Mouse (Mus musculus) forebrain, embryonic 14.5 days (tissue): ENCODE data around the gene Hes7. TPM values are rescaled to one million over a fixed set of nuclear protein-coding genes. Genes with fewer than 3 reads are reported as not detected.

ENCODE experiments used
- ATAC-seq: fragments of 200-750 bp; cut with Nextera tagmentation; 2 replicates; pipeline ENCODE4 v1.8.0; 2017; ENCODE audit warnings: mild to moderate bottlenecking, moderate library complexity
- DNase-seq: peaks from one replicate; pipeline ENCODE4 v3.0.0-alpha.2; 2015; ENCODE audit warnings: low spot score
- H3K27ac ChIP-seq: fragments of 300-500 bp; sonication (generic); 2 replicates; pipeline ENCODE4 v1.5.1; 2014; ENCODE audit warnings: low read depth, mild to moderate bottlenecking, control low read depth, low read length, moderate library complexity
- H3K27me3 ChIP-seq: fragments of 300-500 bp; sonication (generic); replicated peaks from 2 replicates; pipeline ENCODE4 v1.6.1; 2014; ENCODE audit warnings: low read length, control low read depth, mixed read lengths; ENCODE audit not compliant: control insufficient read depth, insufficient read depth
- H3K36me3 ChIP-seq: fragments of 300-500 bp; sonication (generic); 2 replicates; pipeline ENCODE4 v1.6.1; 2014; ENCODE audit warnings: low read length, control low read depth; ENCODE audit not compliant: control insufficient read depth, insufficient read depth
- H3K4me1 ChIP-seq: fragments of 300-500 bp; sonication (generic); 2 replicates; pipeline ENCODE4 v1.6.1; 2014; ENCODE audit warnings: antibody characterized with exemption, low read length, control low read depth; ENCODE audit not compliant: control insufficient read depth, insufficient read depth
- H3K4me2 ChIP-seq: fragments of 300-500 bp; sonication (generic); 2 replicates; pipeline ENCODE4 v1.6.1; 2014; ENCODE audit warnings: mild to moderate bottlenecking, control low read depth, low read length
- H3K4me3 ChIP-seq: fragments of 300-500 bp; sonication (generic); 2 replicates; pipeline ENCODE4 v1.5.1; 2014; ENCODE audit warnings: low read depth, low read length, control low read depth
- H3K9ac ChIP-seq: fragments of 300-500 bp; sonication (generic); 2 replicates; pipeline ENCODE4 v1.6.1; 2014; ENCODE audit warnings: mild to moderate bottlenecking, low read length, control low read depth, moderate library complexity
- H3K9me3 ChIP-seq: fragments of 300-500 bp; sonication (generic); replicated peaks from 2 replicates; pipeline ENCODE4 v1.6.1; 2016; ENCODE audit warnings: low read length, control low read depth, mixed read lengths; ENCODE audit not compliant: control insufficient read depth
- WGBS: fragments of 180-500 bp; shearing (Covaris S2); extraction: QIAGEN DNeasy Blood & Tissue Kit; methylation state at CpG from one replicate; pipeline ENCODE4 v1.1.7; 2014; 5-methylcytosine and 5-hydroxymethylcytosine counted together
- polyA plus RNA-seq: library from polyadenylated mRNA; unstranded; fragments of >200 nt; fragmentation: Nextera tagmentation; extraction: Ambion mirVana; gene quantifications from 2 replicates; pipeline ENCODE4 v1.2.1, GENCODE M21; 2014

The Hes7 gene
- polyA plus RNA-seq, 1 experiment from 2014 or later: 0.24 TPM

DNA sequence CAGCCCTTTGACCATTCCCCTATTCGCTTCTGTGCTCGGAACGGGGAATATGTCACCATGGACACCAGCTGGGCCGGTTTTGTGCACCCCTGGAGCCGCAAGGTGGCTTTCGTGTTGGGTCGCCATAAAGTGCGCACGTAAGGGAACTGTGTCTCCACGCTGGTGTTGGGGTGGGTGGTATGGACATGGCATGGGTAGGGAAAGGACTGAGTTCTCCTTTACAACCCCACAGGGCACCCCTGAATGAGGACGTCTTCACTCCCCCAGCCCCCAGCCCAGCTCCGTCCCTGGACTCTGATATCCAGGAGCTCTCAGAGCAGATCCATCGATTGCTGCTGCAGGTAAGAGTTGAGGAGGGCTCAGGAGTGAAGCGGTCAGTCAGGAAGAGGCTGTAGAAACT, 17.1 kb upstream of the Hes7 start:
- no peak for ATAC-seq
- H3K9me3 ChIP-seq: no peaks in the 10 kb centered on the region
- whole genome bisulfite sequencing: 91% methylated on average over 14 of the region's 14 CpGs
- H3K4me2 ChIP-seq: no peak overlapping the region
- no peak overlapping the region for H3K27ac ChIP-seq
- H3K9ac ChIP-seq: no peak overlapping the region
- peaks cover 13% of the 10 kb centered on the region for H3K4me1 ChIP-seq
- peaks cover 72% of the 10 kb centered on the region for H3K36me3 ChIP-seq
- no peak overlapping the region for H3K4me3 ChIP-seq
- H3K27me3 ChIP-seq: no peaks in the 10 kb centered on the region
- no peak for DNase-seq

DNA sequence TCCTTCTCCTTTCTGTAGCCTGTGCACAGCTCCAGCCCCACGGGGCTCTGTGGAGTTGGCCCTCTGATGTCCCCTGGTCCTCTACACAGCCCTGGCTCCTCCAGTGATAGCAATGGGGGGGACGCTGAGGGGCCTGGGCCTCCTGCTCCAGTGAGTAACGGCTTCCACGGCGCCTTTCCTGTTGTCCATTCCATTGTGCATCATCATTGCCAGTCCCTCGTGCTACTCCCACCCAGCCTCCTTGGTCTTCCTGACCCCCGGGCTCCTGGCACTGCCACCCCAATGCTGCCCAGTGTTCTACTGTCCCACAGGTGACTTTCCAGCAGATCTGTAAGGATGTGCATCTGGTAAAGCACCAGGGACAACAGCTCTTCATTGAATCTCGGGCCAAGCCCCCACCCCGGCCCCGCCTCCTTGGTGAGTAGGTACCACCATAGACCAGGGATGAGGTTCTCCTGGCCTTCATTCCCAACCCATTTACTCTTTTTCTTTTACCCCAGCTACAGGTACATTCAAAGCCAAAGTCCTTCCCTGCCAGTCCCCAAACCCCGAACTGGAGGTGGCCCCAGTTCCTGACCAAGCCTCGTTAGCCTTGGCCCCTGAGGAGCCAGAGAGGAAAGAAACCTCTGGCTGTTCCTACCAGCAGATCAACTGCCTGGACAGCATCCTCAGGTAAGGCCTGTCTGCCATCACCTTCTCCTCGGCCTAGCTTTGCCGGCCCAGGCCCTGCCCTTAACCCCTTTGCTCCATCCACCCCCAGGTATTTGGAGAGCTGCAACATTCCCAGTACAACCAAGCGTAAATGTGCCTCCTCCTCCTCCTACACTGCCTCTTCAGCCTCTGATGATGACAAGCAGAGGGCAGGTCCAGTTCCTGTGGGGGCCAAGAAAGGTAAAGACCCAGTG, 16.4 kb upstream of the Hes7 start:
- peaks cover 7% of the 10 kb centered on the region for H3K4me1 ChIP-seq
- no peak overlapping the region for H3K4me2 ChIP-seq
- 93% methylated on average over 15 of the region's 15 CpGs for WGBS
- no peak overlapping the region for H3K27ac ChIP-seq
- ATAC-seq (no peak), DNase-seq (no peak)
- no peaks in the 10 kb centered on the region for H3K27me3 ChIP-seq
- no peak overlapping the region for H3K4me3 ChIP-seq
- H3K9me3 ChIP-seq: no peaks in the 10 kb centered on the region
- no peak overlapping the region for H3K9ac ChIP-seq
- peaks cover 79% of the 10 kb centered on the region for H3K36me3 ChIP-seq

DNA sequence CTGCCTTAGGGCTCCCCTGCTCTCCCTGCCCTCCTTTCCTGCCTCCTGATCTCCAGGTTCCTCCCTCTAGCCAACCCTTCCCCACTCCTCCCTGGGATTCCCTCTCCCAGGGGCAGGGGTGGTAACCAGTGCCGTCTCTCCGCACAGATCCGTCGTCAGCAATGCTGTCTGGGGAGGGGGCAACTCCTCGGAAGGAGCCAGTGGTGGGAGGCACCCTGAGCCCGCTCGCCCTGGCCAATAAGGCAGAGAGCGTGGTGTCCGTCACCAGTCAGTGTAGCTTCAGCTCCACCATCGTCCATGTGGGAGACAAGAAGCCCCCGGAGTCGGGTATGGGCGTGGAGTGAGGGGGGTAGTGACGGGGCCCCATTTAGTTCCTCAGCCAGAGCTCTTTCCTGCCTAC, 15.7 kb upstream of the Hes7 start:
- 89% methylated on average over 14 of the region's 14 CpGs for WGBS
- no peak overlapping the region for H3K9ac ChIP-seq

DNA sequence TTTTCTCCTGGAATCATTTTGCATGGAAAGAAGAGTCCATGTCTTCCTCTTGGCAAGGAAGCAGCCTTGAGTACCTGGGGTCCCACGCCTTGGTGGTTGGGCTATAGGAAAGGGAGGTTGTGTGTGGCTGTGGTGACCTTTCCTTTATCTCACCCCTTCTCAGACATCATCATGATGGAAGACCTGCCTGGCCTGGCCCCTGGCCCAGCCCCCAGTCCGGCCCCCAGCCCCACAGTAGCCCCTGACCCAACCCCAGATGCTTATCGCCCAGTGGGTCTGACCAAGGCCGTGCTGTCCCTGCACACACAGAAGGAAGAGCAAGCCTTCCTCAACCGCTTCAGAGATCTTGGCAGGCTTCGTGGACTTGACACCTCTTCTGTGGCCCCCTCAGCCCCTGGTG, 15.0 kb upstream of the Hes7 start:
- DNase-seq (no peak), ATAC-seq (no peak)
- Histone ChIP-seq H3K27ac (no peak overlapping the region), H3K9ac (no peak overlapping the region), H3K27me3 (no peaks in the 10 kb centered on the region), H3K4me3 (no peak overlapping the region), H3K36me3 (peaks cover 88% of the 10 kb centered on the region), H3K9me3 (no peaks in the 10 kb centered on the region), H3K4me2 (no peak overlapping the region), H3K4me1 (no peaks in the 10 kb centered on the region)
- 92% methylated on average over 6 of the region's 6 CpGs for WGBS

More for the DNA sequence above, 15.7 kb upstream of the Hes7 start:
- no peak for DNase-seq
- Histone ChIP-seq H3K36me3 (peaks cover 86% of the 10 kb centered on the region), H3K27ac (no peak overlapping the region), H3K27me3 (no peaks in the 10 kb centered on the region), H3K4me1 (peaks cover 2% of the 10 kb centered on the region), H3K9me3 (no peaks in the 10 kb centered on the region), H3K4me2 (no peak overlapping the region), H3K4me3 (no peak overlapping the region)
- no peak for ATAC-seq

DNA sequence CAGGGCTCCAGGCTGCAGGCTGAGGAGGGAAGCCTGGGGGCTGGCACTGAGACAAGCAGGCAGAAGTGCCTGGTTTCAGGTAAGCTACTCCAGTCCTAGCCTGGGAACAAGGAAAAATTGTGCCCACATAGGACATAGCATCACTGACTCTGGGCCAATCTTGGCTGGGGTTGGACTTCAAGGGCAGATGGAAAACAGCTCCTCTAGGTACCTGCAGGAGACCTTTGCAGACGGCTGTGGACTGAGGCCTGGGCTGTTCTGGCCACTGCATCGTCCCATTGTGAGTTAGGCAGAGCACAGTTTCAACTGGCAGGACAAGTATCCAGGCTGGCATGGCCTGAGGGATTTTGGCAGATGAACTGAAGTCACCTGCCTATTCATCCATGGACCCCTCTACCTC, 14.4 kb upstream of the Hes7 start:
- no peak overlapping the region for H3K27ac ChIP-seq
- no peak overlapping the region for H3K9ac ChIP-seq
- 85% methylated on average over 2 of the region's 2 CpGs for WGBS
- no peaks in the 10 kb centered on the region for H3K4me1 ChIP-seq
- H3K4me3 ChIP-seq: no peak overlapping the region
- H3K27me3 ChIP-seq: no peaks in the 10 kb centered on the region
- DNase-seq (no peak), ATAC-seq (no peak)
- H3K9me3 ChIP-seq: no peaks in the 10 kb centered on the region
- peaks cover 87% of the 10 kb centered on the region for H3K36me3 ChIP-seq
- H3K4me2 ChIP-seq: no peak overlapping the region

DNA sequence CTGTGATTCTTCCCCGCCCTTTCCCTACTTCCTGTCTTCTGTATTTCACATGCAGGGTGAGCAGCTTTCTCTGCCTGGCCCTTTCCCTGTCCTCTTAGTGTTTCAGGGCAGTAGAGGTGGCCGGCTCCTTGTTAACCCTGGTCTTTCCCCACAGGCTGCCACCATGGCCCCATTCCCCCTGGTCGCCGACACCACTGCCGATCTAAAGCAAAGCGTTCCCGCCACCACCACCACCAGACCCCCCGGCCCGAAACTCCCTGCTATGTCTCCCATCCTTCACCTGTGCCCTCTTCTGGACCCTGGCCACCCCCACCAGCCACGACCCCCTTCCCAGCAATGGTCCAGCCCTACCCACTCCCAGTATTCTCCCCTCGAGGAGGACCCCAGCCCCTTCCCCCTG, 13.9 kb upstream of the Hes7 start:
- no peak overlapping the region for H3K9ac ChIP-seq
- WGBS: 91% methylated on average over 11 of the region's 11 CpGs

DNA sequence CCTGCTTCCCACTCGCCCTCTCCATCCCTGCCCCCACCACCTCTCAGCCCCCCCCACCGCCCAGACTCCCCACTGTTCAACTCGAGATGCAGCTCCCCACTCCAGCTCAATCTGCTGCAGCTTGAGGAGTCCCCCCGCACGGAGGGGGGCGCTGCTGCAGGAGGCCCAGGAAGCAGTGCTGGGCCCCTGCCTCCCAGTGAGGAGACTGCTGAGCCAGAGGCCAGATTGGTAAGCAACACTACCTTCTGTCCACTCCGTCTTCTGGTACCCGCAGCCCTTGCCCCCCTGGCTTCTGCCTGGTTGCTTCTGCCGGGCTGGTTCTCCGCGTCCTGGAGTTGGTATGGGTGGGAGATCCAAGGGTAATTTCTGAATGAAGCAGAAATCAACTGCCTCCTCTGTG, 13.4 kb upstream of the Hes7 start:
- DNase-seq (no peak), ATAC-seq (no peak)
- H3K4me2 ChIP-seq: no peak overlapping the region
- H3K9me3 ChIP-seq: no peaks in the 10 kb centered on the region
- no peak overlapping the region for H3K27ac ChIP-seq
- peaks cover 78% of the 10 kb centered on the region for H3K36me3 ChIP-seq
- H3K9ac ChIP-seq: no peak overlapping the region
- H3K4me1 ChIP-seq: no peaks in the 10 kb centered on the region
- no peaks in the 10 kb centered on the region for H3K27me3 ChIP-seq
- no peak overlapping the region for H3K4me3 ChIP-seq
- 82% methylated on average over 11 of the region's 11 CpGs for WGBS

More for the DNA sequence above, 13.9 kb upstream of the Hes7 start:
- no peaks in the 10 kb centered on the region for H3K27me3 ChIP-seq
- ATAC-seq (no peak), DNase-seq (no peak)
- H3K4me2 ChIP-seq: no peak overlapping the region
- H3K4me1 ChIP-seq: no peaks in the 10 kb centered on the region
- H3K27ac ChIP-seq: no peak overlapping the region
- H3K36me3 ChIP-seq: peaks cover 82% of the 10 kb centered on the region
- H3K4me3 ChIP-seq: no peak overlapping the region
- H3K9me3 ChIP-seq: no peaks in the 10 kb centered on the region

DNA sequence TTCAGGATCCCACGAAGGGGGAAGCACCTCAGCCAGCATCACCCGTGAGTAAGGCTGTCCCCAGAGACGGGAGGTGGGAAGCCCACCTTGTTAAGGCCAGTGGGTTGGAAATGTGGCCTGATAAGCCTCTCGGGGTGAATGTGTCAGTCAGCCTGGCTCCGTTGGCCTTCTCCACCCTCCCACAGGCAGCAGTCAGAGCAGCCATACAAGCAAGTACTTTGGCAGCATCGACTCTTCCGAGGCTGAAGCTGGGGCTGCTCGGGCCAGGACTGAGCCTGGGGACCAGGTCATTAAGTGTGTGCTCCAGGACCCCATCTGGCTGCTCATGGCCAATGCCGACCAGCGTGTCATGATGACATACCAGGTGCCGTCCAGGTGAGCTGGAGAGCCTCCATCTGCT, 12.5 kb upstream of the Hes7 start:
- H3K36me3 ChIP-seq: peaks cover 70% of the 10 kb centered on the region
- 87% methylated on average over 11 of the region's 11 CpGs for WGBS

DNA sequence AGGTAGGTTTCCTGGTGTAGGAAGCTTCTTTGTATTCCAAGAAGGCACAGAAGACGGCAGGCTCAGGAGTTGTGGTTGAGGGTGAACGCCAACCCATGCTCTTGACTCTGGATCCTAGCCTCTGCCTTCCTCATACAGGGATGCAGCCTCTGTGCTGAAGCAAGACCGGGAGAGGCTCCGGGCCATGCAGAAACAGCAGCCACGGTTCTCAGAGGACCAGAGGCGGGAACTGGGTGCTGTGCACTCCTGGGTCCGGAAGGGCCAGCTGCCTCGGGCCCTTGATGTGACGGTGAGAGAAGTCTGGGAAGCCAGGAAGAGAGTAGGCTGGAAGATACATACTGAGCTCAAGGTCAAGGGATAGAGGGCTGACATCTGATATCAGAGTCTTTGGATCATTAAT, 12.0 kb upstream of the Hes7 start:
- DNase-seq (no peak), ATAC-seq (no peak)
- H3K27me3 ChIP-seq: no peaks in the 10 kb centered on the region
- H3K9ac ChIP-seq: no peak overlapping the region
- no peak overlapping the region for H3K4me2 ChIP-seq
- H3K4me1 ChIP-seq: no peaks in the 10 kb centered on the region
- H3K27ac ChIP-seq: no peak overlapping the region
- 93% methylated on average over 9 of the region's 9 CpGs for WGBS
- H3K4me3 ChIP-seq: no peak overlapping the region
- peaks cover 64% of the 10 kb centered on the region for H3K36me3 ChIP-seq
- no peaks in the 10 kb centered on the region for H3K9me3 ChIP-seq

More for the DNA sequence above, 12.5 kb upstream of the Hes7 start:
- no peak for DNase-seq
- ATAC-seq: no peak
- H3K4me2 ChIP-seq: no peak overlapping the region
- no peak overlapping the region for H3K4me3 ChIP-seq
- H3K9ac ChIP-seq: no peak overlapping the region
- no peak overlapping the region for H3K27ac ChIP-seq
- H3K27me3 ChIP-seq: no peaks in the 10 kb centered on the region
- no peaks in the 10 kb centered on the region for H3K4me1 ChIP-seq
- no peaks in the 10 kb centered on the region for H3K9me3 ChIP-seq
